Mouse (Mus musculus) E14TG2a.4 (cell line): ENCODE measurements around the gene Jpt1.
"Not testable (repeated sequence)": the region's sequence is repeated elsewhere in the genome, so short reads cannot be mapped to it uniquely, and the experiment has no call there.

Experiments used
- CTCF ChIP-seq: conservative IDR thresholded peaks from 2 replicates; pipeline ENCODE4 v1.5.1; 2014; ENCODE audit warnings: low read length
- NANOG ChIP-seq: IDR thresholded peaks from 2 replicates; pipeline ENCODE4 v1.6.1; 2014; ENCODE audit warnings: borderline replicate concordance, low read length, mixed read lengths
- POU5F1 ChIP-seq: IDR thresholded peaks from 2 replicates; pipeline ENCODE4 v1.6.1; 2014; ENCODE audit warnings: low read length, borderline replicate concordance

- not testable (repeated sequence) for TF ChIP-seq CTCF, POU5F1, NANOG
These were observed 36.8 kb downstream of the Jpt1 start for GRCm38 (mm10) chr11:115477388-115477787.
